Mouse (Mus musculus) midbrain, embryonic 15.5 days (tissue): ENCODE data around the gene Gm11027. TPM values are rescaled to one million over a fixed set of nuclear protein-coding genes. Genes with fewer than 3 reads are reported as not detected.
A peak's percentile ranks its signal among the peaks of the same experiment; 100 is the strongest.

Experiments used
- ATAC-seq: fragments of 200-750 bp; cut with Nextera tagmentation; replicated peaks from 2 replicates; pipeline ENCODE4 v1.8.0; 2017; ENCODE audit warnings: moderate TSS enrichment
- H3K27ac ChIP-seq: fragments of 300-500 bp; sonication (generic); 2 replicates; pipeline ENCODE4 v1.5.1; 2015; ENCODE audit warnings: mild to moderate bottlenecking, inconsistent platforms
- H3K27me3 ChIP-seq: fragments of 300-500 bp; sonication (generic); replicated peaks from 2 replicates; pipeline ENCODE4 v1.6.1; 2015; ENCODE audit warnings: inconsistent platforms
- H3K36me3 ChIP-seq: fragments of 300-500 bp; sonication (generic); replicated peaks from 2 replicates; pipeline ENCODE4 v1.6.1; 2015; ENCODE audit warnings: inconsistent platforms
- H3K4me1 ChIP-seq: fragments of 300-500 bp; sonication (generic); 2 replicates; pipeline ENCODE4 v1.6.1; 2015; ENCODE audit warnings: inconsistent platforms
- H3K4me2 ChIP-seq: fragments of 300-500 bp; sonication (generic); 2 replicates; pipeline ENCODE4 v1.6.1; 2015; ENCODE audit warnings: inconsistent platforms, mild to moderate bottlenecking, moderate library complexity
- H3K4me3 ChIP-seq: fragments of 300-500 bp; sonication (generic); 2 replicates; pipeline ENCODE4 v1.5.1; 2015; ENCODE audit warnings: mild to moderate bottlenecking, inconsistent platforms
- H3K9ac ChIP-seq: fragments of 300-500 bp; sonication (generic); 2 replicates; pipeline ENCODE4 v1.6.1; 2015; ENCODE audit warnings: mild to moderate bottlenecking, inconsistent platforms
- H3K9me3 ChIP-seq: fragments of 300-500 bp; sonication (generic); 2 replicates; pipeline ENCODE4 v1.6.1; 2016; ENCODE audit warnings: inconsistent platforms
- WGBS: fragments of 180-500 bp; shearing (Covaris S2); methylation state at CpG from one replicate; pipeline ENCODE4 v1.1.7; 2015; ENCODE audit warnings: mixed read lengths; 5-methylcytosine and 5-hydroxymethylcytosine counted together
- polyA plus RNA-seq: library from polyadenylated mRNA; unstranded; fragments of >200 nt; fragmentation: Nextera tagmentation; extraction: Ambion mirVana; gene quantifications from 2 replicates; pipeline ENCODE4 v1.2.1, GENCODE M21; 2015

Gm11027 gene
- polyA plus RNA-seq, 1 experiment from 2014 or later = not detected

- Histone ChIP-seq H3K4me1 (peaks cover 13% of the 10 kb centered on the region), H3K4me2 (peak within 1 kb of the TSS; percentile 55), H3K9ac (peak within 1 kb of the TSS; percentile 66), H3K27ac (peak within 1 kb of the TSS; percentile 80), H3K36me3 (no peaks in the 10 kb centered on the region), H3K9me3 (no peaks in the 10 kb centered on the region), H3K4me3 (peak within 1 kb of the TSS; percentile 56), H3K27me3 (no peaks in the 10 kb centered on the region)
- 3% methylated on average over 47 of the region's 47 CpGs for WGBS
- ATAC-seq = peak; percentile 98
Observed at GRCm38 (mm10) chr12:116262555-116263341, 12.4 kb upstream of the Gm11027 start, which contains the start of gene Wdr60. Gene Wdr60 (minus strand): TSS chr12:116263022.

- Histone ChIP-seq H3K4me2 (no peak overlapping the region), H3K4me3 (no peak overlapping the region), H3K9ac (no peak overlapping the region), H3K27me3 (no peaks in the 10 kb centered on the region), H3K4me1 (peaks cover 13% of the 10 kb centered on the region), H3K27ac (no peak overlapping the region), H3K36me3 (no peaks in the 10 kb centered on the region), H3K9me3 (no peaks in the 10 kb centered on the region)
- ATAC-seq = no peak
- WGBS = 89% methylated on average over 2 of the region's 2 CpGs
Observed at GRCm38 (mm10) chr12:116264756-116265155, 10.4 kb upstream of the Gm11027 start.

GRCm38 (mm10) chr12:116265275-116265674, 9.9 kb upstream of the Gm11027 start:
- 86% methylated on average over 2 of the region's 2 CpGs for WGBS
- H3K9me3 ChIP-seq = no peaks in the 10 kb centered on the region
- ATAC-seq = no peak

GRCm38 (mm10) chr12:116269450-116269849, 5.7 kb upstream of the Gm11027 start:
- no peak for ATAC-seq
- H3K4me1 ChIP-seq = no peaks in the 10 kb centered on the region
- H3K9me3 ChIP-seq = no peaks in the 10 kb centered on the region
- H3K9ac ChIP-seq = no peak overlapping the region
- 0 out of 2 replicates have a peak, but pooled peaks cover 2% of the 10 kb centered on the region for H3K27me3 ChIP-seq
- no peak overlapping the region for H3K4me3 ChIP-seq
- 85% methylated on average over 5 of the region's 5 CpGs for WGBS
- H3K4me2 ChIP-seq = no peak overlapping the region
- H3K27ac ChIP-seq = no peak overlapping the region
- H3K36me3 ChIP-seq = no peaks in the 10 kb centered on the region

More at GRCm38 (mm10) chr12:116265275-116265674, 9.9 kb upstream of the Gm11027 start:
- H3K4me1 ChIP-seq = peaks cover 13% of the 10 kb centered on the region
- H3K27me3 ChIP-seq = no peaks in the 10 kb centered on the region
- no peaks in the 10 kb centered on the region for H3K36me3 ChIP-seq
- no peak overlapping the region for H3K27ac ChIP-seq
- no peak overlapping the region for H3K9ac ChIP-seq
- H3K4me3 ChIP-seq = no peak overlapping the region
- H3K4me2 ChIP-seq = no peak overlapping the region

- no peak for ATAC-seq
- Histone ChIP-seq H3K4me1 (no peaks in the 10 kb centered on the region), H3K4me3 (no peak overlapping the region), H3K4me2 (no peak overlapping the region), H3K9ac (no peak overlapping the region), H3K27me3 (0 out of 2 replicates have a peak, but pooled peaks cover 2% of the 10 kb centered on the region), H3K27ac (no peak overlapping the region), H3K9me3 (no peaks in the 10 kb centered on the region), H3K36me3 (no peaks in the 10 kb centered on the region)
- 88% methylated on average over 1 of the region's 1 CpGs for WGBS
Observed at GRCm38 (mm10) chr12:116270538-116270937, 4.6 kb upstream of the Gm11027 start.

GRCm38 (mm10) chr12:116271071-116271470, 4.1 kb upstream of the Gm11027 start:
- Histone ChIP-seq H3K4me3 (no peak overlapping the region), H3K4me1 (no peaks in the 10 kb centered on the region), H3K36me3 (no peaks in the 10 kb centered on the region), H3K27me3 (0 out of 2 replicates have a peak, but pooled peaks cover 2% of the 10 kb centered on the region), H3K27ac (no peak overlapping the region), H3K9me3 (no peaks in the 10 kb centered on the region), H3K4me2 (no peak overlapping the region), H3K9ac (no peak overlapping the region)
- 96% methylated on average over 2 of the region's 2 CpGs for WGBS
- no peak for ATAC-seq

- H3K9me3 ChIP-seq = no peaks in the 10 kb centered on the region
- no peak overlapping the region for H3K9ac ChIP-seq
- 0 out of 2 replicates have a peak, but pooled peaks cover 2% of the 10 kb centered on the region for H3K27me3 ChIP-seq
- ATAC-seq = no peak
- H3K4me1 ChIP-seq = no peaks in the 10 kb centered on the region
- no peaks in the 10 kb centered on the region for H3K36me3 ChIP-seq
- H3K4me3 ChIP-seq = no peak overlapping the region
- 56% methylated on average over 1 of the region's 1 CpGs for WGBS
- no peak overlapping the region for H3K4me2 ChIP-seq
- H3K27ac ChIP-seq = no peak overlapping the region
Observed at GRCm38 (mm10) chr12:116273733-116274132, 1.5 kb upstream of the Gm11027 start.

- Histone ChIP-seq H3K4me3 (no peak overlapping the region), H3K27me3 (0 out of 2 replicates have a peak, but pooled peaks cover 2% of the 10 kb centered on the region), H3K9ac (no peak overlapping the region), H3K27ac (no peak overlapping the region), H3K4me2 (no peak overlapping the region), H3K36me3 (no peaks in the 10 kb centered on the region), H3K9me3 (no peaks in the 10 kb centered on the region), H3K4me1 (peaks cover 2% of the 10 kb centered on the region; the same call in 1 of the 2 replicates)
- ATAC-seq = no peak
- WGBS = 94% methylated on average over 4 of the region's 4 CpGs
Observed at GRCm38 (mm10) chr12:116275631-116276030, 445 bp downstream of the Gm11027 start.

GRCm38 (mm10) chr12:116276961-116277360, 1.8 kb downstream of the Gm11027 start:
- no peak for ATAC-seq
- no peak overlapping the region for H3K4me3 ChIP-seq
- 82% methylated on average over 2 of the region's 2 CpGs for WGBS
- no peaks in the 10 kb centered on the region for H3K36me3 ChIP-seq
- no peaks in the 10 kb centered on the region for H3K9me3 ChIP-seq
- H3K4me1 ChIP-seq = peaks cover 3% of the 10 kb centered on the region
- H3K27ac ChIP-seq = no peak overlapping the region
- H3K9ac ChIP-seq = no peak overlapping the region
- no peak overlapping the region for H3K4me2 ChIP-seq
- 0 out of 2 replicates have a peak, but pooled peaks cover 2% of the 10 kb centered on the region for H3K27me3 ChIP-seq

- 90% methylated on average over 1 of the region's 1 CpGs for WGBS
- no peaks in the 10 kb centered on the region for H3K9me3 ChIP-seq
- no peak overlapping the region for H3K9ac ChIP-seq
Observed at GRCm38 (mm10) chr12:116278541-116278940, 3.4 kb downstream of the Gm11027 start.

GRCm38 (mm10) chr12:116279181-116279580, 4.0 kb downstream of the Gm11027 start:
- WGBS = 99% methylated on average over 2 of the region's 2 CpGs

More at GRCm38 (mm10) chr12:116278541-116278940, 3.4 kb downstream of the Gm11027 start:
- no peak for ATAC-seq
- Histone ChIP-seq H3K36me3 (no peaks in the 10 kb centered on the region), H3K27me3 (no peaks in the 10 kb centered on the region), H3K4me1 (peaks cover 11% of the 10 kb centered on the region), H3K4me3 (no peak overlapping the region), H3K4me2 (no peak overlapping the region), H3K27ac (no peak overlapping the region)

GRCm38 (mm10) chr12:116280149-116280652, 5.0 kb downstream of the Gm11027 start:
- Histone ChIP-seq H3K27me3 (no peaks in the 10 kb centered on the region), H3K27ac (peak overlapping the region; percentile 99), H3K4me1 (peaks cover 11% of the 10 kb centered on the region), H3K9me3 (no peaks in the 10 kb centered on the region), H3K36me3 (no peaks in the 10 kb centered on the region), H3K4me3 (peak overlapping the region; percentile 80), H3K4me2 (peak overlapping the region; percentile 61), H3K9ac (peak overlapping the region; percentile 62)
- WGBS = 0% methylated on average over 7 of the region's 7 CpGs
- no peak for ATAC-seq

More at GRCm38 (mm10) chr12:116279181-116279580, 4.0 kb downstream of the Gm11027 start:
- H3K4me1 ChIP-seq = peaks cover 11% of the 10 kb centered on the region
- no peak overlapping the region for H3K9ac ChIP-seq
- no peaks in the 10 kb centered on the region for H3K36me3 ChIP-seq
- no peaks in the 10 kb centered on the region for H3K9me3 ChIP-seq
- no peak for ATAC-seq
- no peak overlapping the region for H3K27ac ChIP-seq
- no peak overlapping the region for H3K4me3 ChIP-seq
- H3K27me3 ChIP-seq = no peaks in the 10 kb centered on the region
- H3K4me2 ChIP-seq = no peak overlapping the region
